Mouse (Mus musculus) C2C12 (cell line): ENCODE measurements around the gene Urb1. TPM values are rescaled to one million over a fixed set of nuclear protein-coding genes. Genes with fewer than 3 reads are reported as not detected.

Experiments used
- H3K27me3 ChIP-seq: one replicate; pipeline ENCODE4 v1.6.1; 2011; ENCODE audit not compliant: control insufficient read depth, insufficient read depth, insufficient read length
- H3K36me3 ChIP-seq: one replicate; pipeline ENCODE4 v1.6.1; 2011; ENCODE audit not compliant: control insufficient read depth, insufficient read depth
- H3K4me3 ChIP-seq: one replicate; pipeline ENCODE4 v1.5.1; 2011; ENCODE audit warnings: mild to moderate bottlenecking, control low read depth; ENCODE audit not compliant: poor library complexity, insufficient read depth, severe bottlenecking
- H3K79me2 ChIP-seq: one replicate; pipeline ENCODE4 v1.6.1; 2011; ENCODE audit not compliant: control insufficient read depth, insufficient read depth
- H3K79me3 ChIP-seq: one replicate; pipeline ENCODE4 v1.6.1; 2011; ENCODE audit warnings: low read depth, control low read depth
- H3ac ChIP-seq: one replicate; pipeline ENCODE3; 2011; ENCODE audit warnings: low read depth; ENCODE audit not compliant: control insufficient read depth, insufficient read length
- CEBPB ChIP-seq: IDR thresholded peaks from one replicate; pipeline ENCODE4 v1.6.1; 2011; ENCODE audit warnings: low read depth, mild to moderate bottlenecking, control low read depth, moderate library complexity
- CTCF ChIP-seq: IDR thresholded peaks from one replicate; pipeline ENCODE4 v1.5.1; 2011; ENCODE audit not compliant: control insufficient read depth, insufficient read depth, insufficient read length
- FOSL1 ChIP-seq: IDR thresholded peaks from one replicate; pipeline ENCODE4 v1.8.0; 2011; ENCODE audit warnings: mild to moderate bottlenecking, low read length; ENCODE audit not compliant: poor library complexity, insufficient read depth, severe bottlenecking
- MAX ChIP-seq: IDR thresholded peaks from one replicate; pipeline ENCODE4 v1.6.1; 2011; ENCODE audit warnings: mild to moderate bottlenecking, control low read depth
- MYOD1 ChIP-seq: IDR thresholded peaks from one replicate; pipeline ENCODE4 v1.6.1; 2011; ENCODE audit warnings: low read depth; ENCODE audit not compliant: control insufficient read depth, insufficient read length
- MYOG ChIP-seq: IDR thresholded peaks from one replicate; pipeline ENCODE4 v1.6.1; 2011; ENCODE audit not compliant: control insufficient read depth, insufficient read length; ENCODE audit errors: extremely low read depth
- USF1 ChIP-seq: IDR thresholded peaks from one replicate; pipeline ENCODE4 v1.6.1; 2011; ENCODE audit warnings: low read depth, mild to moderate bottlenecking, control low read depth, moderate library complexity
- polyA plus RNA-seq: library from polyadenylated mRNA; unstranded; fragments of >200 nt; fragmentation: generic; extraction: Trizol; gene quantifications from one replicate; pipeline ENCODE4 v1.2.1, GENCODE M21; 2012; ENCODE audit warnings: missing spikeins

The Urb1 gene
- polyA plus RNA-seq, 1 experiment, result 7.5 TPM

GRCm38 (mm10) chr16:90792066-90792465, 18.1 kb downstream of the Urb1 start:
- Histone ChIP-seq H3K27me3 (no peaks in the 10 kb centered on the region), H3ac (no peak overlapping the region), H3K4me3 (no peak overlapping the region), H3K79me3 (no peaks in the 10 kb centered on the region), H3K79me2 (no peaks in the 10 kb centered on the region), H3K36me3 (peaks cover 91% of the 10 kb centered on the region)
- TF ChIP-seq MYOD1, result no peak
- TF ChIP-seq MYOG, result no peak
- TF ChIP-seq USF1, result no peak
- TF ChIP-seq CEBPB, result no peak
- no peak for TF ChIP-seq MAX
- no peak for TF ChIP-seq FOSL1
- no peak for TF ChIP-seq CTCF

GRCm38 (mm10) chr16:90790946-90791345, 19.3 kb downstream of the Urb1 start:
- H3K79me2 ChIP-seq, result no peaks in the 10 kb centered on the region
- no peaks in the 10 kb centered on the region for H3K27me3 ChIP-seq
- H3K4me3 ChIP-seq, result no peak overlapping the region
- H3K79me3 ChIP-seq, result no peaks in the 10 kb centered on the region
- H3ac ChIP-seq, result no peak overlapping the region
- peaks cover 90% of the 10 kb centered on the region for H3K36me3 ChIP-seq
- TF ChIP-seq CEBPB (no peak), MAX (no peak), MYOG (no peak), CTCF (no peak), USF1 (no peak), MYOD1 (no peak), FOSL1 (no peak)

- H3K4me3 ChIP-seq, result no peak overlapping the region
- no peaks in the 10 kb centered on the region for H3K79me2 ChIP-seq
- no peaks in the 10 kb centered on the region for H3K79me3 ChIP-seq
- TF ChIP-seq CTCF (no peak), USF1 (no peak), MYOG (no peak), MYOD1 (no peak), MAX (no peak), CEBPB (no peak), FOSL1 (no peak)
- peaks cover 94% of the 10 kb centered on the region for H3K36me3 ChIP-seq
- no peak overlapping the region for H3ac ChIP-seq
- H3K27me3 ChIP-seq, result no peaks in the 10 kb centered on the region
Measured at GRCm38 (mm10) chr16:90788580-90788979, 21.6 kb downstream of the Urb1 start.

GRCm38 (mm10) chr16:90785257-90785656, 25.0 kb downstream of the Urb1 start:
- peaks cover 90% of the 10 kb centered on the region for H3K36me3 ChIP-seq
- H3ac ChIP-seq, result no peak overlapping the region
- no peaks in the 10 kb centered on the region for H3K79me3 ChIP-seq
- no peaks in the 10 kb centered on the region for H3K27me3 ChIP-seq
- H3K4me3 ChIP-seq, result no peak overlapping the region
- TF ChIP-seq CEBPB (no peak), MYOD1 (no peak), USF1 (no peak), MAX (no peak), FOSL1 (no peak), MYOG (no peak), CTCF (no peak)
- no peaks in the 10 kb centered on the region for H3K79me2 ChIP-seq

- H3K79me2 ChIP-seq, result no peaks in the 10 kb centered on the region
- no peak overlapping the region for H3K4me3 ChIP-seq
- H3K27me3 ChIP-seq, result no peaks in the 10 kb centered on the region
- H3K79me3 ChIP-seq, result no peaks in the 10 kb centered on the region
- no peak overlapping the region for H3ac ChIP-seq
- TF ChIP-seq MAX (no peak), FOSL1 (no peak), CEBPB (no peak), CTCF (no peak)
- H3K36me3 ChIP-seq, result peaks cover 91% of the 10 kb centered on the region
Measured at GRCm38 (mm10) chr16:90783302-90783701, 26.9 kb downstream of the Urb1 start.

- Histone ChIP-seq H3K79me2 (no peaks in the 10 kb centered on the region), H3K27me3 (no peaks in the 10 kb centered on the region), H3K36me3 (peaks cover 83% of the 10 kb centered on the region), H3ac (no peak overlapping the region), H3K79me3 (no peaks in the 10 kb centered on the region), H3K4me3 (no peak overlapping the region)
- TF ChIP-seq CTCF, result no peak
- TF ChIP-seq MYOD1, result no peak
- TF ChIP-seq CEBPB, result no peak
- TF ChIP-seq FOSL1, result no peak
- TF ChIP-seq MYOG, result no peak
Measured at GRCm38 (mm10) chr16:90779783-90780182, 30.4 kb downstream of the Urb1 start.
